Mouse (Mus musculus): ENCODE data around the gene Epb41.

Epb41 gene

GRCm38 (mm10) chr4:131919506-131920140, 155.5 kb downstream of the Epb41 start:
- DNase-seq, result no peak

- no peak for DNase-seq
Measured at GRCm38 (mm10) chr4:131918711-131919500, 156.2 kb downstream of the Epb41 start.

DNA sequence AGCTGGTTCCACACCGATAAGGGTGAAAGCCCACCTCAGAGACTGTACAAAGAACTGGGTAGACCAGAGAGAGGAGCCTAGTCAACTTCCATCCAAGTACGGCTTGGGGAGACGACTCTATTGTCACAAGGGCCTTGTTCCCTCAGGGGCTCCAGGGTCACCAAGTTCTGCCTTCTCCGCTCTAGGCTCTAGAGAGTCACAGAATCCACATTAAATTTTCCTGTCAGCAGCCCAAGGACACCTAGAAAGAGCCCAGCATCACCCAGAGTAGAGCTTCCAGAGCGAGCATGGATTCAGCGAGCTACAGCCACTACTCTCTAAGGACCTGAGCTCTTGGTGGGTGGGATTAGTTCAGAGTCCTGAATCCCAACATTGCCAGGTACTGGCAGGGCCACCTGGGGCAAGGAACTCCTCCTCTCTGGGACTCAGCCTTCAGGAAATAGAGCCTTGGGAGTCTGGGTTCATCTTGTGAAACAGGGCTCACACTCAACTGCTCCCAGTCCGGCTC, 157.0 kb downstream of the Epb41 start:
- DNase-seq, result no peak

- DNase-seq, result no peak
Measured at GRCm38 (mm10) chr4:131917010-131917555, 158.0 kb downstream of the Epb41 start.

DNA sequence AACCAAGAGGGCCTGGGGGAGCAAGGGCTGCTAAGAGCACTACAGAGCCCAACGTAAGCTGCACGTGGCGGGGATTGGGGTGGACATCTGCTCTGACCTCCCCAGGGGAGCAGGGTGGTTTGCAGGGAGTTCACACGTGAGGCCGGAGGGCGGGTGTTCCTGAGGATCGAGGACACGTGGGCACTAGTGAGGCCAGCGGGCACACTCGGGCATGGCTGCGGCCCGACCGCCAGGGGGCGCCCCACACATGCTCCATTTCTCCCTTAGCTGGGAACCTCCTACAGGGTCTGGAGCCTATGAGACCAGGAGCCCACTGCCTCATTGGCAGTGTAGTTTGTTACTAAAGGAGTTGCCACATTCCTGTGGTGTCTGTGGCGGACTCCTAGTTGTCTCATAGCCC, 158.7 kb downstream of the Epb41 start:
- DNase-seq, result peak; percentile 89

DNA sequence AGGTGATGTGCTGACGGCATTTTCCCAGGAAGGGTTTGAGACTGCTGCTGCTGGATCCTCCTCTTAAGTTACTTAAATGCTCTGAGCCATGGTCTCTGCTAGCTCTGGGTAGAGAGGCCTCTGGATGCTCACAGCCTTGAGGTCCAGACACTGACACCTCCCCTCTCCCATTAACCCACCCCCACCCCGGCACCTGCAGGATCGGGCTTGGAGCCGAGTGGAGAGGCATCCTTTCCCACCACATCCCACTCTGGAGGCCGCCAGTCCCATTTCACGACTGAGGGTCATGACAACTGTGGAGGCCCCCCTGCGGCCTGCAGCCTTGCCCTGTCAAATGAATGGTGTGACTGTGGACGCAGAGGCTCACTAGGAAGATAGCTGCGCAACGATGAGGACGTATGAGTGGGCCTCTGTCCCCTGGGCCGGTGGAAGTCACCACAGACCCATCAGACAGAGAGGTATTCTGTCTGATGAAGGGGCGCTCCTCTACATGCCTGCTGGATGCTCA, 159.2 kb downstream of the Epb41 start:
- no peak for DNase-seq

- no peak for DNase-seq
Measured at GRCm38 (mm10) chr4:131914891-131915469, 160.1 kb downstream of the Epb41 start.

- no peak for DNase-seq
Measured at GRCm38 (mm10) chr4:131914046-131914643, 161.0 kb downstream of the Epb41 start.

- DNase-seq, result no peak
Measured at GRCm38 (mm10) chr4:131913526-131913925, 161.6 kb downstream of the Epb41 start.

DNA sequence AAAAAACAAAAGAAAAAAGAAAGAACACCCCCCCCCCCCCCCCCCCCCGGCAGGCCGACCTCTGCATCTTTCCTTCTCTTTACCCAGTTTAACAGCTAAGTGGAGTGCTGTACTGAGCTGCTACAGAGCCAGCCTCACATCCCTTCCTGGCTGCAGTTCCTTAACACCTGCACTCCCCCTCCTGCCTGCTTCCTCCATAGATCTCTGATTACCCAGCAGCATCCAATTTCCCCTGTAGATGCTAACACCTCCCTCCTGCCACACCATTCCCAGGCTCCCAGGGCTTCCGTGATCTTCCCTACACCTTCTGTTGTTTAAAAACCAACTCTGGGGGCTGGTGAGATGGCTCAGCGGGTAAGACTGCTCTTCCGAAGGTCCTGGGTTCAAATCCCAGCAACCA, 163.6 kb downstream of the Epb41 start:
- DNase-seq, result no peak

DNA sequence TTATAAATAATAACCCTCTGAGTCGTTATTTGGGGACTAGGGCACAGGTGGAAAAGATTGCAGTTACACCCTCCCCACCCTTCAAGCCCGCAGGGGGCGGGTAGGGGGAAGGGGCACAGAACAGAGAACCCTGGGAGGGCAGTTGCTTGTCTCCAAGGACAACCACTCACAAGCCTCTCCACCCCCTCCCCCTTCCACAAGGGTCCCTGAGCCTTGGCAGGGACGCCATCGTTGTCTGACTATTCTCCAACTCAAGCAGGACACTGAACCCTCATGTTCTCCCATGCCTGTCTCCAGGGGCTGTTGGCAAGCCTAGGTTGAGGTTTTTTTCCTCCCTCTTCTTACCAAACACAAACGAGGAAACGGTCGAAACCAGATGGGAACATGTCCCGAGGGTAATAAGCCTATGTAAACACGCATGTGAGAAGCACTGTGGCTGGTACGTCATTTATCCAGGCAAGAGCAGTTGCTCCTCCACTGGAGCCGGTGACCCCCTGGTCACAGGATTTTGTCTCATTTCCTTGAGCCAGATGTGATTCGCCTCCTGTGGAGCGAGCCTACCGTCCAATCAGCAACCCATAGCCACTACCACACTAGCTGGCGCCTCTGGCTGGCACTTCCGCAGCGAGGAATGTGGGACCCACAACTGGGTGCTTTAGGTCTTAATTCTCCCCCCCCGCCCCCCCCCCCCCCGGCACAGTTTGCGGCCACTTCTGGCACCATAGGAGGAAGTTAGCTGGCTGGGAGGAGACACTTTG, 164.7 kb downstream of the Epb41 start:
- DNase-seq, result no peak

DNA sequence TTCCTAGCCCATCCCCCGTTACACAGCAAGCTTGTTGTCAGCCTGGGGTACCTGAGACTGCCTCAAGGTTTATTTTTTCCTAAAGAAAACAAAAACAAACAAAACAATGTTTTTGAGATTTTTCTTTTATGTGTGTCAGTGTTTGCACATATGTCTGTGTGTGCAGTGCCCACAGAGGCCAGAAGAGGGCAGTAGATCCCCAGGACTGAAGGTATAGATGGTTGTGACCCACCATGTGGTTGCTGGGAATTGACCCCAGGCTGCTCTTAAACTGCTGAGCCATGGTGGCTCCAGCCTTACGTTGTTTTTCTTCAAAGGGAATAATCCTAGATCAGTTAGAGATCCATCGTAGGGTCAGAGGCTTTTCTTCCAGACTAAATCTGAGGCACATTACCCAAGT, 167.2 kb downstream of the Epb41 start:
- peak; percentile 53 for DNase-seq

- DNase-seq, result no peak
Measured at GRCm38 (mm10) chr4:131906423-131906822, 168.7 kb downstream of the Epb41 start.

GRCm38 (mm10) chr4:131904478-131904877, 170.6 kb downstream of the Epb41 start:
- DNase-seq, result peak; percentile 72

- no peak for DNase-seq
Measured at GRCm38 (mm10) chr4:131901090-131901489, 174.0 kb downstream of the Epb41 start.

DNA sequence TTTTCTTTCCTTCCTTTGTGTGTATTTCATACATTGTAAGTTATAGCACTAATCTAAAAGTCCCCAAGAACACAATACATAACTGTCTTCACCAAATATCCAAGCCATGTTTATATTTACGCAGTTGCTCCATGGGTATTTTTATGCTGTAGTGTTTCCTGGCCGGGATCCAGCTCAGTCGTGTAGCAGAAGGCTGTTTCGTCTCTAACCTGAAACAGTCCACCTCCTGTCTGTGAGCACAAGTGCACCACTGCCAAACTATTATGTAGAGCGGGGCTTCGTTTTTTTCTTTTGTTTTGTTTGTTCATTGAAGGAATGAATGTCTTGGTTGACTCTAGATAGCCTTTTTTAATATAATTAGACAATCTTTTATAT, 176.0 kb downstream of the Epb41 start:
- DNase-seq, result no peak

DNA sequence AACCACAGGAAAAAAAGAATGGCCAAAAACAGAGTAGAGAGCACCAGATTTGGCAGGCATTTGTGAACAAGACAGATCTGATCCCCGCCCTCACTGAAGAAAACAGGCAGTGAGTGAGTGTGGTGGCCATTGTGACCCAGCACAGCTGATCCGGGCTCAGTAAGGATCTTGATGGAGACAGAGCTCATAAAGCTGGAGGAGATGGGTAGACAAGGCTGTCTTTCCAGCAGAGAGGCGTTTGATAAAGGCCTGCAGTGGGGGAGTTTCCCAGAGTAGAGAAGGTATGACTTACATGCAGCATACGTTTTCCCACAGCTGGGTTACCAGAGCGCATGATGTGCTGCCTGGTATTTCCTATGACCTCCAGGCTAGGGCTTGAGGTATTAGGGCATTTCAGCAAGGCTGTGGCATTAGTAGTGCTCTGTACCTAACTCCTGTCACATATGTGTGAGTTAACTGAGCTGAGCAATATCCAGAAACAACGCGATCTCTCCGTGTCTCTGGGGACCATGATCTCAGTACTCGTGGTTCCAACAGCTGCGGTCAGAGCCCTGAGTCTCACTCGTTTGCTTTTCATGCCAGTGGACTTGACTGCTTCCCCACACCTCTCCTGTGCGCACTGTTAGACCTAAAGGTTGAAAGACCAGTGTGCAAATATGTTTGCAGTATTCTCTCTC, 176.5 kb downstream of the Epb41 start:
- DNase-seq, result no peak

GRCm38 (mm10) chr4:131897787-131898186, 177.3 kb downstream of the Epb41 start:
- no peak for DNase-seq

GRCm38 (mm10) chr4:131897109-131897508, 178.0 kb downstream of the Epb41 start:
- no peak for DNase-seq

DNA sequence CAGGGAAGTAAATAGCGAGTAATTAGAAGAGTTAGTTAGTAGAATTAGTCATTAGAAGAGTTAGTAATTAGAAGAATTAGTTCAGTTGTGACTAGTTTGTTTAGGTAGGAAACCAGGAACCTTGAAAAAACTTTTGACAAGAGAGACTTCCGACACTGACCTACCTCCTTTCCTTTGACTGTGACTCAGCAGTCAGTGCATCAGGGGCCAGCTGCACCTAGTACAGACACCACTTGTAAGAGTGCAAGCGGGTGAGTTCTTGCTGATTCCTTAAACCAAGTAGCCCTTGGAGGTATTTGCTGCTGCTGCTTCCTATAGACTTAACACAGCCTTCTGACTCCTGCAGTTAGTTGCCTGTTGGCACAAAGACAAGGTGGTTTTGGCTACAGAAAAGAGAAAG, 184.4 kb downstream of the Epb41 start:
- no peak for DNase-seq

DNA sequence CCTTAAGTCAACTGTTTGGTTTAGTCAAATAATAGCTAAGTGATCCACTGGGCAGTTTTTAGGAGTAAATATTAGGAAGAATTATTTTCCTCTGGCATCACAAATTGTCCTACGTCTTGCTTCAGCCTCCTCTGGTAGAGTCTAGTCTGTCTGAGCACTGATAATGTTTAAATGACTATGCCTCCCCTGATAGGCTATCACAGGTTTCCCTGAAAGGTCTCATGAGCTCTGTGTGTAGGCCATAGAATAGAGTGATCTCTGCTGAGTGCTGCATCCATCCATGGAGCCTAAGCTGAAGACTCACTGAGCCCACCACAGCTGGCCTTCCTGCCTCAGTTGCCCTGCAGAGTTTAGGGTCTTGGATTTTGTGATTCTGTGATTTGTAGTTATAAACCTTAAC, 186.6 kb downstream of the Epb41 start:
- no peak for DNase-seq

DNA sequence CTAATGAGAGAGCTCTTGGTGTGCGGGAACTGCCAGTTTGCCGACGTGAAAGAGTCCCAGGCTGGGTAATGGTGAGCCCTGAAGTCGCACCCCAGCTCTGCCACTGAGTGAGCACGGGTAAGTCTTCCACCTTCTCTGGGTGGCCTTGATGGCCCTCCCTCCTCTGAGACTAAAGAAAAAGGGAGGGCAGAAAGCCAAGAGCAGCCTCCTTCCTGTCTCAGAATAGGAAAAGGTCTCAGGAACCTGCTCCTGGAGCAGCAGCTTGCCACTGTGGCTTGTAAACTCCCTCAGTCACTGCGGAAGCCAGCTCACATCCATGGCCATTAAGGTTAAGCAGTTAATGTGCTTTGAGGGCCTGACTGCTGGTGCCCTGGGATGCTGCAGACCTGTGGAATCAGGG, 189.7 kb downstream of the Epb41 start:
- no peak for DNase-seq

All from thymus, postnatal 4 days (tissue).